Mouse (Mus musculus): ENCODE measurements around the gene Gm28778.
"Not testable (repeated sequence)": the region's sequence is repeated elsewhere in the genome, so short reads cannot be mapped to it uniquely, and the experiment has no call there.

The Gm28778 gene

GRCm38 (mm10) chr1:53296581-53297383 is at the start of gene Gm28778, which contains the start of the genes Pms1 and Ormdl1:
Gm28778 (plus strand) TSS chr1:53297111.
Pms1 (minus strand) TSS chr1:53297018.
Ormdl1 (plus strand) TSS chr1:53297095.
- DNase-seq, result peak; percentile 96 to 97

- not testable (repeated sequence) for DNase-seq
Measured at GRCm38 (mm10) chr1:53264958-53265612, 31.8 kb upstream of the Gm28778 start.

GRCm38 (mm10) chr1:53269901-53270300 is 27.0 kb upstream of the Gm28778 start:
- no peak for DNase-seq

DNA sequence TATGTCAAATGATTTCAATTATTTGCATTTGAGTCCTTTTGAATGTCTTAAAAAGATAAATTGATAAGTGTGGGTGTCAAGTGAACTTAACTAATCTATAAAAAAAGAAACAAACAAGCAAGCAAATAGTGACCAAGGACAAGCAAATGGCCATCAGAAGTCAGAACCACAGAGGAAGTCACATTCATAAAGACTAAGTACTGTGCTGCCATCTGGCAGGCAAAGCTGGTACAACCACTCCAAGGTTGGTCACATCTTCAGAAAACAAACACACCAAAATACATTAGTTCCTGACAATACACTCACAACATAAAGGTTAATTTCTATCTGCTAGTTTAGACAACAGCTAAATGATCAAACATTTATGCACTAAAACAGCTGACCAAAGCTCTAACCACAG is 24.3 kb upstream of the Gm28778 start:
- DNase-seq, result peak; percentile 58 to 62

- no peak for DNase-seq
Measured at GRCm38 (mm10) chr1:53291197-53291596, 5.7 kb upstream of the Gm28778 start.

DNA sequence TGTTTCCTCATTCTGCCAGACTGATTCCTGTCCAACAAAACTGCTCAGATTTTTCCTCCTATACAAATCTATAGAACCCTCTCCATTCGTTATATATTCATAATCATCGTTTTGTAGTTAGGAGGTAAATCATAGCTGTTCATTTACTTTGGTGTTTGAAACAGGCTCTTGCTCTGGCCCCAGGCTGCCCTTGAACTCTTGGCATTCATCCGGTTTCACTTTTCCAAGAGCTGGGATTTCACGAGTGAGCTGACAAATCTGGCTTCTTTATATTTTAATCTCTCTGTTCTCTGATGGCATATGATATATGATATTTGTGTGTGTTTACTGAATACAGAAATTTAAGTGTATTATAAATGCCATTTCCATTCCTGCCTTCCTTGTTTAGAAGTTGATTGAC is 3.6 kb downstream of the Gm28778 start:
- DNase-seq, result no peak

- DNase-seq, result peak; percentile 90 to 94
Measured at GRCm38 (mm10) chr1:53312989-53313967, 16.4 kb downstream of the Gm28778 start, which contains the start of gene Osgepl1. Osgepl1 (plus strand) TSS chr1:53313624.

- DNase-seq, result no peak
Measured at GRCm38 (mm10) chr1:53321662-53322344, 24.9 kb downstream of the Gm28778 start.

DNA sequence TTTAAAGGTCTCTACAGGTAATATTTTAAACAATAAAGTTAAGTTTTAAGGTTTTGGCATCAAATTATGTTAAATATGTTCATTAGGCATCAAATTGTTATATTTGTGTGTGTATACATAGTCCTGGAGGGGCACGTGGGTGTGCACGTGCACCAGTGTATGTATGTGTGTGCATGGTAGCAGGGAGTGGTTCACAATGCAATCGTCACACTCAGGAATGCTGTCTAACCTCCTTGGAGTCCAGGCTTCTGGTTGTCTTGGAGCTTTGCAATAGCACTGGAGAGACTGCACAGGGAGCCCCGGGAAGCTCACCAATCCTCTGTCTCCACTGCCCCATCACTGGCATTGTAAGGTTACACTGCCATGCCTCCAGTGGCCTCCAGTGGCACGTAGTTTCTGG is 26.3 kb downstream of the Gm28778 start:
- no peak for DNase-seq

DNA sequence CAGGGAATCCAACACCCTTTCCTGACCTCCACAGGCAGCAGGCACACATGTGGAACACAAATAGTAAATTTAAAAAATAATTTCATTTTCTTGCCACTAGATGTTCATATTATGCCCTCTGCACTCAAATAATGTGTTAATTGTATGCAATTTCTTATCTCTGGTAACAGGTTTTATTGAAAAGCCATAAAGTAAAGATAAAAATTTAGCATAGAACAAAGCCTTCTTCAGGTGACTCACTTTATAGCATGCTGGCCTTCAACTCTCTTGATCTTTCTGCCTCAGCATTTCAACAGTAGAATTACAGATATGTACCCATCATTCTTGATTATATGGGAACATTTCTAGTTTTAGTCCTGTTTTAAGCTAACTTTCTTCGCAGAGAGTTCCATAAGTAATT is 27.4 kb downstream of the Gm28778 start:
- DNase-seq, result no peak

GRCm38 (mm10) chr1:53324827-53325494 is 28.1 kb downstream of the Gm28778 start:
- no peak for DNase-seq

- not testable (repeated sequence) for DNase-seq
Measured at GRCm38 (mm10) chr1:53333527-53333926, 36.6 kb downstream of the Gm28778 start.

- no peak for DNase-seq
Measured at GRCm38 (mm10) chr1:53335465-53335864, 38.6 kb downstream of the Gm28778 start.

DNA sequence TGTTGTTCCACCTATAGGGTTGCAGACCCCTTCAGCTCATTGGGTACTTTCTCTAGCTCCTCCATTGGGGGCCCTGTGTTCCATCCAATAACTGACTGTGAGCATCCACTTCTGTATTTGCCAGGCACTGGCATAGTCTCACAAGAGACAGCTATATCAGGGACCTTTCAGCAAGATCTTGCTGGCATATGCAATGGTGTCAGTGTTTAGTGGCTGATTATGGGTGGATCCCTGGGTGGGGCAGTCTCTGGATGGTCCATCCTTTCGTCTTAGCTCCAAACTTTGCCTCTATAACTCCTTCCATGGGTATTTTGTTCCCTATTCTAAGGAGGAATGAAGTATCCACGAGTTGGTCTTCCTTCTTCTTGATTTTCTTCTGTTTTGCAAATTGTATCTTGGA is 40.5 kb downstream of the Gm28778 start:
- not testable (repeated sequence) for DNase-seq

DNA sequence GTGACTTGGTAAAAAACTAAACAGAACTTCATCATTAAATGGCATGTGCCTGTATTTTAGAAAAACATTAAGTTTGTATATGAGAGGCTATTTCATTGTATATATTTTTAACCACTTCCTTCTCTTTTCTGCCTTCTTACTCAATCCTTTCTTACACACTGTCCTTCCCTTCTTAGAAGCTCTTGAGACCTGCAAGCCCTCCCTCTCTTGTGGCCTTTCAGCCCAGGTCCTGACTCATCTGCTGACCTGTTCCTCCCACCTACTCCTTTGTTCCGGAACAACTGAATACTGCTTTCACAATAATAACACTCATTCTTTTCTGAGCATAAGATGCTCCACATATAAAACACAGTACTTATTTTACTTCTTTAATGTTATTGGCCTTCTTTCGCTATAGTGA is 44.2 kb downstream of the Gm28778 start:
- no peak for DNase-seq

DNA sequence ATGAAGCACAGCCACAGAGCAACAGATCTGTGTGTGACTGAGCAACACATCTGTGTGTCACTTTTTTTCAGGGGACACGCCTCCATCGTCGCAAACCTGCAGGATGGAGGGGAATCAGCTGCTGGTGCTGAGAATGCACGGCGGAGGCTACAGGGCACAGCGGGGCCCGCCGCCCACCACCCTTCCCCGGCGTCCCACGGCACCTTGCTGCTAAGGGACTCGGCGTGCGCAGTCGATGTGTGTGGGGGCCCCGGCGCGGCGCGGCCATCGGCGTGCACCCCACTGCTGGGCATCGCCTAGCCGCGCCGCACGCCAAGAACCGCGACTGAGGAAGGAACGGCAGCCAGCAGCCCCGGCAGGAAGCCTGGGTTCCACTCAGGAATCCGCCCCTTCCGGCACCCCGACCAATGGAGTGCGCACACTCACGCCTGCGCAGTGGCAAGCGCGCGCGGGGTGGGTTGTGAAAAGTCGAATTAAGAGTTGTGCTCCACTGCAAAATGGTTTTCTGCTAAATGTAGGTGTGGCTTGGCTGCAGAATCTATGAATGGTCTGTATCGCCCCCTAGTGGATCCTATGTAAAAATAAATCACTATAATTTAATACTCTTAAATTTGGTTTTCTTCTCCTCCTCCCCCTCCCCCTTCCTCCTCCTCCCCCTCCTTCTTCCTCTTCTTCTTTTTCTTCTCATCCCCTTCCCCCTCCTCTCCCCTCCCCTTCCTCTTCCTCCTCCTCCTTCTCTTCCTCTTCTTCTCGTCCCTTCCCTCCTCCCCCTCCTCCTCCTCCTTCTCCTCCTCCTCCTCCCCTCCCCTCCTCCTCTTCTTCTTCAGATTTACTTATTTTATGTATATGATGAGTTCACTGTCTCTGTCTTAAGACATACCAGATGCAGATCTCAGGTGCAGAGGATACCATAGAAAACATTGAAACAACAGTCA is 55.7 kb downstream of the Gm28778 start, which contains the start of the genes Asdurf, Gm28551 and Asnsd1:
TSS of gene Asdurf (minus strand) at position 293 of the 935 bp plus-strand sequence.
TSS of gene Gm28551 (minus strand) at position 341 of the 935 bp plus-strand sequence.
TSS of gene Asnsd1 (minus strand) at position 426 of the 935 bp plus-strand sequence.
- DNase-seq, result peak; percentile 97

GRCm38 (mm10) chr1:53358988-53359387 is 62.1 kb downstream of the Gm28778 start:
- no peak for DNase-seq

All from kidney, postnatal 4 days (tissue).